Comparison of ENCODE assay signal across 11 mouse cellular contexts in genomic region chrX:106840409-106840808, GRCm38 (mm10). TPM values are rescaled to one million over a fixed set of nuclear protein-coding genes. Genes with fewer than 3 reads are reported as not detected.
DNase-seq lines count a peak whose midpoint lies in the region; ATAC-seq lines count a peak whose summit lies in the region.
"Had no signal": no experiment of that assay in that cellular context is flagged by ENCODE, and none has a peak within 500 bp of the region (broad histone marks: within the 10 kb centered on the region; RNA-seq: fewer than 3 reads in every experiment).

Rtl3 (minus strand) TSS chrX:106840644.

- H3K4me2 ChIP-seq in heart, embryonic 14.5 days (ENCODE audit: low read length) = peak within 1 kb of the TSS; percentile 41
- H3K4me2 ChIP-seq in stomach, embryonic 15.5 days = peak within 1 kb of the TSS; percentile 30
- H3K4me2 ChIP-seq: liver, embryonic 15.5 days had no signal

- WGBS in heart, embryonic 14.5 days = 40% methylated on average over 7 of the region's 7 CpGs
- 46% methylated on average over 7 of the region's 7 CpGs for WGBS in stomach, embryonic 15.5 days

- H3K27me3 ChIP-seq in heart, embryonic 14.5 days (ENCODE audit: control insufficient read depth, insufficient read depth, low read length) = no peaks in the 10 kb centered on the region
- H3K27me3 ChIP-seq in stomach, embryonic 15.5 days (replicated peaks) = no peaks in the 10 kb centered on the region
- H3K27me3 ChIP-seq: CH12.LX; liver, embryonic 15.5 days had no signal

- no peaks in the 10 kb centered on the region for H3K36me3 ChIP-seq in heart, embryonic 14.5 days (ENCODE audit: control insufficient read depth, insufficient read depth, low read length)
- no peaks in the 10 kb centered on the region for H3K36me3 ChIP-seq in stomach, embryonic 15.5 days
- H3K36me3 ChIP-seq: liver, embryonic 15.5 days had no signal

- ATAC-seq in heart, embryonic 14.5 days (ENCODE audit: insufficient number of reproducible peaks, insufficient read depth, low FRiP score, low read depth) = no peak
- ATAC-seq in stomach, embryonic 15.5 days (ENCODE audit: insufficient read depth, low FRiP score, low read depth) = peak; percentile 68
- no peak for ATAC-seq in megakaryocyte-erythroid progenitor cell, adult 5-6 weeks (replicated peaks; ENCODE audit: low FRiP score, low TSS enrichment, poor library complexity, severe bottlenecking)

- 0 out of 2 replicates have a peak, but pooled peaks cover 3% of the 10 kb centered on the region for H3K9me3 ChIP-seq in heart, embryonic 14.5 days (ENCODE audit: control insufficient read depth, low read length)
- no peaks in the 10 kb centered on the region for H3K9me3 ChIP-seq in stomach, embryonic 15.5 days
- H3K9me3 ChIP-seq: liver, embryonic 15.5 days had no signal

- peak within 1 kb of the TSS in 1 of 2 experiments; percentile 2; a peak in 1 of 4 replicates for H3K4me3 ChIP-seq in heart, embryonic 14.5 days (ENCODE audit: control insufficient read depth in 1 of 2, insufficient read depth in 1 of 2, low read depth in 1 of 2, low read length in 2 of 2)
- peak within 1 kb of the TSS; percentile 18 for H3K4me3 ChIP-seq in stomach, embryonic 15.5 days (replicated peaks)
- H3K4me3 ChIP-seq: liver, embryonic 15.5 days had no signal

- 0 out of 4 replicates have a peak within 1 kb of the TSS, but pooled peaks of 1 of the 2 experiments have one; percentile 44 for H3K27ac ChIP-seq in heart, embryonic 14.5 days (replicated peaks in 1 of 2; ENCODE audit: control insufficient read depth in 1 of 2, insufficient read depth in 1 of 2, low read depth in 2 of 2, low read length in 2 of 2)
- H3K27ac ChIP-seq in stomach, embryonic 15.5 days = peak within 1 kb of the TSS; percentile 74
- H3K27ac ChIP-seq: liver, embryonic 15.5 days had no signal

- DNase-seq in heart, adult 9 months (ENCODE audit: low spot score in 2 of 2) = no peak
- DNase-seq in lung, postnatal 36 days = peak; percentile 15
- no peak for DNase-seq in lung, postnatal 4 days
- DNase-seq in left cerebral cortex, adult 8-10 months (ENCODE audit: low spot score in 2 of 2) = peak; percentile 1 to 32
- DNase-seq in adrenal gland, adult 2 months = no peak

- H3K9ac ChIP-seq in heart, embryonic 14.5 days (ENCODE audit: low read length) = no peak within 1 kb of the TSS
- H3K9ac ChIP-seq in stomach, embryonic 15.5 days = no peak within 1 kb of the TSS
- H3K9ac ChIP-seq: liver, embryonic 15.5 days had no signal

- H3K4me1 ChIP-seq in heart, embryonic 14.5 days (ENCODE audit: control insufficient read depth in 2 of 2, insufficient read depth in 2 of 2, low read length in 2 of 2) = no peaks in the 10 kb centered on the region
- H3K4me1 ChIP-seq in stomach, embryonic 15.5 days = no peaks in the 10 kb centered on the region
- H3K4me1 ChIP-seq: liver, embryonic 15.5 days had no signal

RNA-seq across cellular contexts. Expression of gene Rtl3, which starts in this region (rescaled TPM):
- polyA plus RNA-seq in heart, embryonic 14.5 days (2014; fragmentation: Nextera tagmentation; extraction: Ambion mirVana) = 8.2 and 8.5 TPM in 2 replicates
- total RNA-seq in left cerebral cortex, adult 8-10 months (2022) = under 1 TPM in 1 of 4 experiments, not detected in 3; 0.13 TPM
- polyA plus RNA-seq in stomach, embryonic 15.5 days (2015; fragmentation: Nextera tagmentation; extraction: Ambion mirVana) = 35.5 and 40.4 TPM in 2 replicates
- total RNA-seq in adrenal gland, adult 2 months (2021) = under 1 TPM; 0.31 to 0.32 TPM
- 0.24 and 0.44 TPM in 2 replicates for polyA plus RNA-seq in adrenal gland, adult 2 months (2012; rRNA removed)
- not detected in 2 replicates for total RNA-seq in megakaryocyte-erythroid progenitor cell, adult 5-6 weeks (2014; fragmentation: Nextera tagmentation)
- total RNA-seq in megakaryocyte-erythroid progenitor cell, adult 5-6 weeks (2017) = not detected in 2 replicates
- total RNA-seq: CH12.LX; granulocyte monocyte progenitor cell, adult 5-6 weeks had no signal

Comparison
In these comparisons a context has a peak if more than half of its experiments do, and no peak if none do; other contexts are left out.
1. Peak in DNase-seq in left cerebral cortex, adult 8-10 months; RNA of the gene not detected or under 1 TPM.